Mouse (Mus musculus): ENCODE results near the gene Pip.

Pip gene

GRCm38 (mm10) chr6:41847235-41847634 is at the start of gene Pip:
Pip (plus strand) TSS chr6:41847535.
- DNase-seq (ENCODE audit: low spot score), result no peak

DNA sequence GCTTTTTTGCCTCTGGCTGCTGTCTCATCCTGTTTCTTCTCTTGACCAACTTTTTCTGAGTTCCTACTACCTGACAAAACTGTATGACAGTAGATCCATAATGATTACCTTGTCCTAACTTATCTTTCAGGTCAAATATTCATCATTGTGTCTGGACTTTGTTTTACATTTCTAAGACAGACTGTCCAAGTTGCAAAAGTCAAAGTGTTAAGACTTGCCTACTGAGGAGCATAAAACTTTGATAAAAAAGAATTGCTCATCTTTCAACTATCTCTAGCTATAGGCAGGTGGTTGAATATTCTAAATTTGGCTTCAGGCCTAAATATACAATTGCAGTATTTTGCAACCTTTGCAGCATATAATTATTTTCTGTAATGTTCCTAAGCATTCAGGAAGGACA is 23.2 kb upstream of the Pip start:
- no peak for DNase-seq (ENCODE audit: low spot score)

DNA sequence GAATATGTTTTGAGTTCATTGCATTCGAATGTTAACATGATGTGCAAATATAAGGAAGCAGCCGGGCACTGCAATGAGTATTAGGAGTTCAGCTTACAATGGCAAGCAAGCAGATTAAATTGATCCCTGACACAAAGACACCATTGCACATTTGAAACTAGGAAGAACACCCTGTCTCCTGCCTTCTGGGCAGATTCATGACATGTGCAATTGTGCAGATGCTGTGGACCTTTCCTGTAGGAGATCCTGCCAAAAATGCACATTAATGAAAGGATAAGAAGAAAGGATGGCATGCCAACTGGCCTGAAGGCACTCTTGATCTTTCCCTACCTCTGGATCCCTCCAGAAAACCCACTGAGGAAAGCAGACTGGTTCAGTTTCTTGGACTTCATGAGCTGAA is 17.8 kb upstream of the Pip start:
- no peak for DNase-seq (ENCODE audit: low spot score)

DNA sequence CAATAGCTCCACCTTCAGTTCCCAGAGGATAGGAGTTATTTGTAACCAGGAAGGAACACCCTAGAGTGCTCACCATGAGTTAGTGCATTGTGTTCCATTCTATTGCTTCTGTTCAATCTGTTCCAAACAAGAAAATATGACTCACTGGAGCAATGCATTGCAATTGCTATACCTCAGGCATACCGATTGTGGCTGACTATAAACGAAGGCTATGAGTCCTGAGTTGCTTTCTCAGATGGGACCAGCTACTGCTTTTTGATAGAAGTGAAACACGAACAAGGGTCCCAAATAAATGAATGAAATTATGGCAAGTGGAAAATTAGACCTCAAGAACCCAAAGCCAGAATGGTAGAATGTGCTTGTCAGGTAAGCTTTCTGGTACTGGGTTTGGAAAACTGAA is 5.4 kb downstream of the Pip start, which contains the start of gene Sval2:
Gene Sval2 (plus strand): TSS at position 301 of the 400 bp plus-strand sequence.
- no peak for DNase-seq (ENCODE audit: low spot score)

GRCm38 (mm10) chr6:41864038-41864437 is 16.7 kb downstream of the Pip start:
- DNase-seq (ENCODE audit: low spot score), result no peak

All from urinary bladder, postnatal 14 days (tissue).